Mouse (Mus musculus) spleen, embryonic (tissue): ENCODE data around the gene Gm47985.
"Not testable (repeated sequence)": the region's sequence is repeated elsewhere in the genome, so short reads cannot be mapped to it uniquely, and the experiment has no call there.

Experiments
- CTCF ChIA-PET: fragments of 350-600 bp; sonication (Branson Sonifier 250); formaldehyde crosslinking; loops from one replicate; lab custom pipeline; 2022; lab: Charles Lee

Gene Gm47985

GRCm38 (mm10) chr1:151182266-151182665 is at the start of gene Gm47985:
Gm47985 (plus strand) TSS chr1:151182537.
- CTCF ChIA-PET = not testable (repeated sequence)

GRCm38 (mm10) chr1:151132686-151133085 is 49.7 kb upstream of the Gm47985 start:
- CTCF ChIA-PET = no interaction called here

GRCm38 (mm10) chr1:151138388-151138787 is 43.9 kb upstream of the Gm47985 start:
- CTCF ChIA-PET = no interaction called here

- CTCF ChIA-PET = no interaction called here
Observed at GRCm38 (mm10) chr1:151140956-151141355, 41.4 kb upstream of the Gm47985 start.

GRCm38 (mm10) chr1:151144471-151145146 is 37.7 kb upstream of the Gm47985 start:
- CTCF ChIA-PET = interaction anchor here (0.7 kb wide), 1 partner anchor 63 kb away, joined by 5 read pairs; no protein-coding TSS in a partner anchor

- CTCF ChIA-PET = interaction anchor here (0.6 kb wide), 1 partner anchor 55 kb away, joined by 5 read pairs; no protein-coding TSS in a partner anchor
Observed at GRCm38 (mm10) chr1:151147801-151148200, 34.5 kb upstream of the Gm47985 start.

- CTCF ChIA-PET = no interaction called here
Observed at GRCm38 (mm10) chr1:151150211-151150610, 32.1 kb upstream of the Gm47985 start.

GRCm38 (mm10) chr1:151151089-151151488 is 31.2 kb upstream of the Gm47985 start:
- CTCF ChIA-PET = no interaction called here

- CTCF ChIA-PET = no interaction called here
Observed at GRCm38 (mm10) chr1:151153056-151153652, 29.2 kb upstream of the Gm47985 start.

- CTCF ChIA-PET = not testable (repeated sequence)
Observed at GRCm38 (mm10) chr1:151154131-151154530, 28.2 kb upstream of the Gm47985 start.

- CTCF ChIA-PET = no interaction called here
Observed at GRCm38 (mm10) chr1:151156129-151156528, 26.2 kb upstream of the Gm47985 start.

GRCm38 (mm10) chr1:151156777-151157632 is 25.3 kb upstream of the Gm47985 start:
- CTCF ChIA-PET = no interaction called here

- CTCF ChIA-PET = interaction anchor here (0.7 kb wide), 1 partner anchor 60 kb away, joined by 4 read pairs; no protein-coding TSS in a partner anchor
Observed at GRCm38 (mm10) chr1:151157963-151158856, 24.1 kb upstream of the Gm47985 start.

- CTCF ChIA-PET = interaction anchor here (0.7 kb wide), 1 partner anchor 61 kb away, joined by 4 read pairs; no protein-coding TSS in a partner anchor
Observed at GRCm38 (mm10) chr1:151158857-151159510, 23.4 kb upstream of the Gm47985 start.

- CTCF ChIA-PET = no interaction called here
Observed at GRCm38 (mm10) chr1:151166031-151166430, 16.3 kb upstream of the Gm47985 start.

- CTCF ChIA-PET = interaction anchor here (0.5 kb wide), 1 partner anchor 92 kb away, joined by 3 read pairs; no protein-coding TSS in a partner anchor
Observed at GRCm38 (mm10) chr1:151167297-151168047, 14.9 kb upstream of the Gm47985 start.

GRCm38 (mm10) chr1:151168637-151169036 is 13.7 kb upstream of the Gm47985 start:
- CTCF ChIA-PET = no interaction called here

- CTCF ChIA-PET = interaction anchor here (0.5 kb wide), 1 partner anchor 1330 kb away, joined by 3 read pairs; no protein-coding TSS in a partner anchor
Observed at GRCm38 (mm10) chr1:151171572-151172461, 10.5 kb upstream of the Gm47985 start.
